Mouse (Mus musculus): ENCODE data around the gene Scrt2. TPM values are rescaled to one million over a fixed set of nuclear protein-coding genes. Genes with fewer than 3 reads are reported as not detected.

Gene Scrt2
- polyA plus RNA-seq, 1 experiment from 2014 or later: not detected

GRCm38 (mm10) chr2:152069434-152069786, 11.9 kb upstream of the Scrt2 start:
- H3K9ac ChIP-seq: no peak overlapping the region
- no peak overlapping the region for H3K27ac ChIP-seq (ENCODE audit: low read depth)
- H3K4me2 ChIP-seq: no peak overlapping the region
- H3K4me1 ChIP-seq (ENCODE audit: insufficient read depth): no peaks in the 10 kb centered on the region
- no peak for ATAC-seq (ENCODE audit: insufficient read depth)
- DNase-seq: no peak
- TF ChIP-seq CTCF (IDR thresholded peaks at IDR 0.05; ENCODE audit: low read depth): no peak
- WGBS: 60% methylated on average over 9 of the region's 9 CpGs
- no peaks in the 10 kb centered on the region for H3K36me3 ChIP-seq (ENCODE audit: insufficient read depth)
- peaks cover 2% of the 10 kb centered on the region; the same call in 1 of the 2 replicates for H3K27me3 ChIP-seq (ENCODE audit: insufficient read depth, low read length)
- H3K4me3 ChIP-seq (ENCODE audit: low read depth, low read length): no peak overlapping the region
- H3K9me3 ChIP-seq (ENCODE audit: low read depth, low read length): no peaks in the 10 kb centered on the region

GRCm38 (mm10) chr2:152069941-152070340, 11.4 kb upstream of the Scrt2 start:
- Histone ChIP-seq H3K4me2 (no peak overlapping the region), H3K27ac (ENCODE audit: low read depth) (no peak overlapping the region), H3K9me3 (ENCODE audit: low read depth, low read length) (no peaks in the 10 kb centered on the region), H3K9ac (no peak overlapping the region), H3K4me1 (ENCODE audit: insufficient read depth) (no peaks in the 10 kb centered on the region), H3K36me3 (ENCODE audit: insufficient read depth) (no peaks in the 10 kb centered on the region), H3K4me3 (ENCODE audit: low read depth, low read length) (no peak overlapping the region), H3K27me3 (ENCODE audit: insufficient read depth, low read length) (peaks cover 5% of the 10 kb centered on the region; the same call in 1 of the 2 replicates)
- no peak for TF ChIP-seq CTCF (IDR thresholded peaks at IDR 0.05; ENCODE audit: low read depth)
- ATAC-seq (ENCODE audit: insufficient read depth) (no peak), DNase-seq (no peak)
- 57% methylated on average over 2 of the region's 2 CpGs for WGBS

- no peak overlapping the region for H3K9ac ChIP-seq
- DNase-seq: no peak
- H3K36me3 ChIP-seq (ENCODE audit: insufficient read depth): no peaks in the 10 kb centered on the region
- H3K27ac ChIP-seq (ENCODE audit: low read depth): no peak overlapping the region
- H3K27me3 ChIP-seq (ENCODE audit: insufficient read depth, low read length): peaks cover 19% of the 10 kb centered on the region
- no peak for TF ChIP-seq CTCF (IDR thresholded peaks at IDR 0.05; ENCODE audit: low read depth)
- WGBS: 71% methylated on average over 2 of the region's 2 CpGs
- ATAC-seq (ENCODE audit: insufficient read depth): no peak
- H3K9me3 ChIP-seq (ENCODE audit: low read depth, low read length): no peaks in the 10 kb centered on the region
- H3K4me1 ChIP-seq (ENCODE audit: insufficient read depth): no peaks in the 10 kb centered on the region
- H3K4me3 ChIP-seq (ENCODE audit: low read depth, low read length): no peak overlapping the region
- H3K4me2 ChIP-seq: no peak overlapping the region
Observed at GRCm38 (mm10) chr2:152074521-152074920, 6.8 kb upstream of the Scrt2 start.

GRCm38 (mm10) chr2:152075294-152075889, 5.9 kb upstream of the Scrt2 start:
- Histone ChIP-seq H3K27me3 (ENCODE audit: insufficient read depth, low read length) (peaks cover 27% of the 10 kb centered on the region), H3K4me1 (ENCODE audit: insufficient read depth) (no peaks in the 10 kb centered on the region), H3K36me3 (ENCODE audit: insufficient read depth) (no peaks in the 10 kb centered on the region), H3K27ac (ENCODE audit: low read depth) (no peak overlapping the region), H3K4me3 (ENCODE audit: low read depth, low read length) (no peak overlapping the region), H3K4me2 (no peak overlapping the region), H3K9ac (no peak overlapping the region), H3K9me3 (ENCODE audit: low read depth, low read length) (no peaks in the 10 kb centered on the region)
- DNase-seq (no peak), ATAC-seq (ENCODE audit: insufficient read depth) (no peak)
- WGBS: 29% methylated on average over 9 of the region's 9 CpGs
- no peak for TF ChIP-seq CTCF (IDR thresholded peaks at IDR 0.05; ENCODE audit: low read depth)

- Histone ChIP-seq H3K27me3 (ENCODE audit: insufficient read depth, low read length) (peaks cover 41% of the 10 kb centered on the region), H3K4me1 (ENCODE audit: insufficient read depth) (no peaks in the 10 kb centered on the region), H3K27ac (ENCODE audit: low read depth) (no peak overlapping the region), H3K9me3 (ENCODE audit: low read depth, low read length) (no peaks in the 10 kb centered on the region), H3K9ac (no peak overlapping the region), H3K4me2 (no peak overlapping the region), H3K4me3 (ENCODE audit: low read depth, low read length) (no peak overlapping the region), H3K36me3 (ENCODE audit: insufficient read depth) (no peaks in the 10 kb centered on the region)
- DNase-seq: no peak
- no peak for TF ChIP-seq CTCF (IDR thresholded peaks at IDR 0.05; ENCODE audit: low read depth)
- 54% methylated on average over 3 of the region's 3 CpGs for WGBS
- ATAC-seq (ENCODE audit: insufficient read depth): no peak
Observed at GRCm38 (mm10) chr2:152077337-152077736, 4.0 kb upstream of the Scrt2 start.

GRCm38 (mm10) chr2:152081641-152082448, 516 bp downstream of the Scrt2 start:
- under 1% methylated on average over 81 of the region's 81 CpGs for WGBS
- DNase-seq (peak; percentile 91), ATAC-seq (ENCODE audit: insufficient read depth) (peak; percentile 93)
- no peak overlapping the region for H3K27ac ChIP-seq (ENCODE audit: low read depth)
- no peaks in the 10 kb centered on the region for H3K4me1 ChIP-seq (ENCODE audit: insufficient read depth)
- no peak overlapping the region for H3K9ac ChIP-seq
- H3K4me2 ChIP-seq: peak overlapping the region; percentile 59
- peaks cover 55% of the 10 kb centered on the region for H3K27me3 ChIP-seq (ENCODE audit: insufficient read depth, low read length)
- no peak for TF ChIP-seq CTCF (IDR thresholded peaks at IDR 0.05; ENCODE audit: low read depth)
- no peaks in the 10 kb centered on the region for H3K36me3 ChIP-seq (ENCODE audit: insufficient read depth)
- H3K4me3 ChIP-seq (ENCODE audit: low read depth, low read length): peak overlapping the region; percentile 16; the same call in 1 of the 2 replicates
- H3K9me3 ChIP-seq (ENCODE audit: low read depth, low read length): no peaks in the 10 kb centered on the region

DNA sequence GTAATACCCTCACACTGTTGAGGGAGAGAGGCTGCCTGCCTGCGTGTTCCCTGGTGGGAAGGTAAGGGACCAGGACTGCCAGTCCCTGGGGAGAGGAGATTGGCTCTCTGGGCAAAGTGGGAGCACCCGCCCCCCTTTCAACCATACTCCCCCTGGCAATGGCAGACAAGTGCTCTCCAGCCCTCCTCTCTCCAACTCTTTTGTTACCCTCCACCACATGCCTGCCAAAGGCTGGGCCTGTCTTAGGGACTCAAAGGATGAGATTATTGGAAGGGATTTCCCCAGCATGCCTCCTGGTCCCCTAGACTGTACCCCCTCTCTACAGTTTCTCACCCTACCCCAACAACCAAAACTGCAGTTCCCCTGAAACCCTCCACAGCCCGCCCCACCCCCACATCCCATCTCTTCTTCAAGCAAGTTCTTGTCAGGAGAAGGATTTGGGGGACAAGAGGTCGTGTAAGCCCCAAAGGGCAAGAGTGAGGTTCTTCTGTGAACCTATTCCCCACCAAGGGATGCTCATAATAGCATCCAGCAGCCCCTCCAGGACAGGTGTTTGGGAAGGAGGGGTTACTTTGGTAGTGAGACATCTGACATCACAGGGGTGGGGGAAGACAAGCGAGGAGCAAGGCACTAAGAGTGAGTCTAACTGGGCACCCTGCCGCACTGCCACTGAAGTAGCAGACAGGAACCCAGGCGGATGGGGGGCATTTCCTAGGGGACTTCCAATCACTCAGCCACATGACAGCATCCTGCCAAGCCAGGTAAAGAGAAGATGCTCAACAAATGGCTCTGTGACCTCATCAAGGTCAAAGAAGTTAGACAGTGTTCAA, 1.3 kb downstream of the Scrt2 start:
- H3K27ac ChIP-seq (ENCODE audit: low read depth): no peak overlapping the region
- H3K4me3 ChIP-seq (ENCODE audit: low read depth, low read length): no peak overlapping the region
- DNase-seq (no peak), ATAC-seq (ENCODE audit: insufficient read depth) (no peak)
- TF ChIP-seq CTCF (IDR thresholded peaks at IDR 0.05; ENCODE audit: low read depth): no peak
- H3K4me1 ChIP-seq (ENCODE audit: insufficient read depth): no peaks in the 10 kb centered on the region
- H3K9ac ChIP-seq: no peak overlapping the region
- H3K36me3 ChIP-seq (ENCODE audit: insufficient read depth): no peaks in the 10 kb centered on the region
- peaks cover 51% of the 10 kb centered on the region for H3K27me3 ChIP-seq (ENCODE audit: insufficient read depth, low read length)
- 23% methylated on average over 7 of the region's 7 CpGs for WGBS
- H3K9me3 ChIP-seq (ENCODE audit: low read depth, low read length): no peaks in the 10 kb centered on the region
- peak overlapping the region; percentile 59; the same call in 1 of the 2 replicates for H3K4me2 ChIP-seq
